Mouse (Mus musculus) macrophage (primary cell): ENCODE data around the gene Tcf7l1. TPM values are rescaled to one million over a fixed set of nuclear protein-coding genes. Genes with fewer than 3 reads are reported as not detected.
"Not testable (repeated sequence)": the region's sequence is repeated elsewhere in the genome, so short reads cannot be mapped to it uniquely, and the experiment has no call there.

Experiments used
- H3K27ac ChIP-seq: fragments of 350-480 bp; formaldehyde crosslinking; 2 replicates; pipeline ENCODE4 v1.9.0; 2021
- H3K36me3 ChIP-seq: fragments of 350-480 bp; formaldehyde crosslinking; 2 replicates; pipeline ENCODE4 v1.9.0; 2021; ENCODE audit errors: inconsistent target
- H3K4me3 ChIP-seq: fragments of 350-480 bp; formaldehyde crosslinking; 2 replicates; pipeline ENCODE4 v1.9.0; 2021; ENCODE audit errors: inconsistent target
- H3K79me2 ChIP-seq: fragments of 350-480 bp; formaldehyde crosslinking; 2 replicates; pipeline ENCODE4 v1.9.0; 2021; ENCODE audit errors: inconsistent target
- WGBS: methylation state at CpG from one replicate; pipeline ENCODE4 v1.1.7; 2026; ENCODE audit warnings: inconsistent platforms; ENCODE audit not compliant: missing documents; 5-methylcytosine and 5-hydroxymethylcytosine counted together
- polyA plus RNA-seq: library from polyadenylated mRNA; stranded (reverse); fragments of 250-400 nt; gene quantifications from 3 replicates; pipeline ENCODE4 v1.2.4, GENCODE M21; 2018; ENCODE audit warnings: inconsistent platforms
- total RNA-seq, 78 experiments: library from RNA; depleted of rRNA; stranded (reverse); fragments of 250-400 nt; gene quantifications; 1 replicate in 9 of 78; 2 replicates in 24 of 78; 3 replicates in 43 of 78; 4 replicates in 2 of 78; pipeline ENCODE4 v1.2.4; 2018; ENCODE audit warnings: inconsistent platforms in 56 of 78

The Tcf7l1 gene
- 1 to 10 TPM in 1 of 26 experiments, not detected in 25; 2.9 TPM for total RNA-seq (2018; cell fraction: chromatin; rRNA removed)
- under 1 TPM in 4 of 26 experiments, not detected in 22; under 0.01 to 0.14 (median 0.06) TPM for total RNA-seq (2018; cell fraction: cytosol; rRNA removed)
- total RNA-seq (2018; cell fraction: nucleus; rRNA removed) = not detected
- polyA plus RNA-seq = not detected in 3 replicates

DNA sequence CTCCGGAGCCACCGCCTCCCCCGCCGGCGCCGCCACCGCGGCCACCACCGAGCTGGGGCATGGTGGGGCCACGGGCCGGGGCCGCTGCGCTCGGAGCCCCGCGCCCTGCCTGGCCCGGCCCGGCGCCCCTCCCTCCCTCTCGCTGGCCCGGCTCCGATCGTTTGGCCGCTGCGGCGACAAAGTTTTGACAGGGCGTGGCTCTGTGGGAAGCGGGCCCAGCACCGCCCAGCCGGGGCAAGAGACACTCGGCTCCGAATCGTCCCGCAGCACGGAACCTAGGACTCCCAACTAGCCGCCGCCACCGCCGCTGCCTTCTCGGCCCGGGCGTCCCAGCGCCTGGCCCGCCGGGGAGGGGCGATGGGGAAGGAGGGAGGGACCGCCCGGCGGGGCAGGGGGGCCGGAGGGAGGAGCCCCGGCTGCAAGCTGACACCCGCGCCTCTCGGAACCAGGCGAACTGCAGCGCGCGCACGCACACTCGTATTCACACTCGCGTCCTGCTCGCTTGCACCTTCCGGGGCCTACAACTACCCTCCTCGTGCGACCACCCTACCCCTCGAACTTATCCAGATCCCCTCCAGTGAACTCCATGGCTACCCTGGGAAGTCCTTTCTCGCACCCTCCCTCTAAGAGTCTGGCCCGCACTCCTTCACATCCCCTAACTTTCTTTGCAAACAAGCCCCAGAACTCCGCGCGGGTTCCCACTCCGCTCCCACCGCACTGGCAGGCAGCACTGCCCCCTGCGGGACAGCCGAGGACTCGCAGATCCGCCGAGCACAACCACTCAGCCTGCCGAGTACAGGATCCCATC, at the start of gene Tcf7l1:
Gene Tcf7l1 (minus strand): TSS at position 363 of the 808 bp plus-strand sequence.
- Histone ChIP-seq H3K4me3 (no peak within 1 kb of the TSS; the same call in 1 of the 2 replicates), H3K27ac (no peak within 1 kb of the TSS), H3K36me3 (no peaks in the 10 kb centered on the region), H3K79me2 (no peaks in the 10 kb centered on the region)
- under 1% methylated on average over 75 of the region's 80 CpGs for WGBS

DNA sequence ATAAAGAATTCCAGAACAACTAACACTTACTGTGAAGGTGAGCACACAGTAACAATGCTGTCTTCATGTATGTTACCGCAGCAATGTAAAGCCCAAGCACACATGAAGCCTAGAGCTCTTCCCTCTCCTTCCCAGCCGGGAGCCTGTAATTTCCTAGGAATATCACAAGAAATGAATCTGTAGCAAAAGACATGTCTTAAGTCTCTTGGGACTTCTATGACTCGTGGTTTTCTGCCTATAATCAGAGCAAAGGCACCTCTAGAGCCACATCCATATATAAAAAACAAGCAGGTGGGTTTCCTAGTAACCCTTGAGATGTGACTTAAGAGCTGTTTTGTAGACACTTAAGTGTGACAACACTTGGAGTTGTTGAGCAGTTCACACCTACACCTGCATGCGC, 48.7 kb upstream of the Tcf7l1 start:
- WGBS = 98% methylated on average over 4 of the region's 4 CpGs
- no peaks in the 10 kb centered on the region for H3K79me2 ChIP-seq
- peaks cover 13% of the 10 kb centered on the region for H3K36me3 ChIP-seq
- H3K27ac ChIP-seq = no peak overlapping the region
- no peak overlapping the region for H3K4me3 ChIP-seq

DNA sequence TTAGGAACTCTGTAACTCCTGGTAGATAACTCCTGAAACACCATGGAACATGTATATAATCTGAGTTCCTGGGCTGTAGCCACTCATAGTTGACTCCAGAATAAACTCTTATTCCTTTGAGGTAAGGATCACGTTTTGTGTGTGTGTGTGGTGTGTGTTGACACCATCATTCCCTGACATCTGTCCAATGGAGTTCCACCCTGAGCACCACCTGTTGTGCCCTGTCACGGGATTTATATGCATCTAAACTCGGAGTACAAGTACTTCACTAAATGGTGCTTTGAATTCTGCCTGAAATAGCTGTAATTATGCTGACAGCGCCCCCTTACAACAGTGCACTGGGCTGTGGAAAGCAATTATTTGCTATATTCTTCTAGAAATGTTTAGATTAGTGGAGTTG, 45.5 kb upstream of the Tcf7l1 start:
- WGBS = 88% methylated on average over 4 of the region's 4 CpGs
- no peak overlapping the region for H3K4me3 ChIP-seq
- no peaks in the 10 kb centered on the region for H3K79me2 ChIP-seq
- no peak overlapping the region for H3K27ac ChIP-seq
- H3K36me3 ChIP-seq = no peaks in the 10 kb centered on the region

- no peaks in the 10 kb centered on the region for H3K79me2 ChIP-seq
- H3K27ac ChIP-seq = no peak overlapping the region
- no peak overlapping the region for H3K4me3 ChIP-seq
- H3K36me3 ChIP-seq = no peaks in the 10 kb centered on the region
- WGBS = 55% methylated on average over 3 of the region's 3 CpGs
These were observed 42.8 kb upstream of the Tcf7l1 start for GRCm38 (mm10) chr6:72831858-72832257.

DNA sequence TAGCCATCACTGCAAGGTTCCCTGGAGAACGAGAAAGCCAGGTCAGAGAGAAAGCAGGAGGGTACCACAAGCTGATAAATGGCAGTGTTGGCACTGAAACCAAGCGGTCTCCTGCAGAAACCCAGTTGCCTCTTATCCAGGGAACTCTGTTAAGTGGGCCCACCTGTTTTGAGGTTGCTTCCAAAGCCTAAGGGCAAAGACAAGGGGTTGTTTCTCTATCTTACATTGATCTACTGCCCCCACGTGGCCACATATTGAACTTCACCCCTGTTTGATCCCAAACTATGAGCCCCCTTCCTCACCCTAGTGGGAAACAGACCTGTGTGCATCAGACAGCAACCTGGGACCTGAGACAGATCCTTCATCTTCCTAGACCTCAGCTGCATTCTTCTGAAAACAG, 42.2 kb upstream of the Tcf7l1 start:
- Histone ChIP-seq H3K36me3 (no peaks in the 10 kb centered on the region), H3K4me3 (no peak overlapping the region), H3K79me2 (no peaks in the 10 kb centered on the region), H3K27ac (no peak overlapping the region)
- 43% methylated on average over 3 of the region's 3 CpGs for WGBS

DNA sequence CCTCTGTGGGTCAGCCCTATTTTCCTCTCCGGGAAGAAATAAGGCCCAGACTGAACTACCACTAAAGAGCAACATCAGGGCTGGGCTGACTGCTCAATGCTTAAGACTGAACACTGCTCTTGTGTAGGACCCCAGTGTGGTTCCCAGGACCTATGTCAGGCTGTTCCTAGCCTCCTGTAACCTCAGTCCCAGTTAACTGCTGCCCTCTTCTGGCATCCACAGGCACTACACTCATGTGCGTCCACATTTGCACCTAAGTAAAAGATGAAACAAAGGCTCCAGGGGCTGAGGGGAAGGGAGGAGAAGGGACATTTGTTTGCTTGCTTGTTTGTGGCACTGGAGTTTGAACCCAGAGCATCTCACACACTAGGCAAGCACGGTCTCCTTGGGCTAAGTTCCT, 39.8 kb upstream of the Tcf7l1 start:
- Histone ChIP-seq H3K4me3 (no peak overlapping the region), H3K79me2 (no peaks in the 10 kb centered on the region), H3K27ac (no peak overlapping the region), H3K36me3 (no peaks in the 10 kb centered on the region)
- 93% methylated on average over 3 of the region's 3 CpGs for WGBS

GRCm38 (mm10) chr6:72828037-72828436, 39.0 kb upstream of the Tcf7l1 start:
- H3K79me2 ChIP-seq, H3K27ac ChIP-seq, H3K4me3 ChIP-seq, H3K36me3 ChIP-seq: not testable (repeated sequence)
- WGBS = 35% methylated on average over 9 of the region's 9 CpGs

DNA sequence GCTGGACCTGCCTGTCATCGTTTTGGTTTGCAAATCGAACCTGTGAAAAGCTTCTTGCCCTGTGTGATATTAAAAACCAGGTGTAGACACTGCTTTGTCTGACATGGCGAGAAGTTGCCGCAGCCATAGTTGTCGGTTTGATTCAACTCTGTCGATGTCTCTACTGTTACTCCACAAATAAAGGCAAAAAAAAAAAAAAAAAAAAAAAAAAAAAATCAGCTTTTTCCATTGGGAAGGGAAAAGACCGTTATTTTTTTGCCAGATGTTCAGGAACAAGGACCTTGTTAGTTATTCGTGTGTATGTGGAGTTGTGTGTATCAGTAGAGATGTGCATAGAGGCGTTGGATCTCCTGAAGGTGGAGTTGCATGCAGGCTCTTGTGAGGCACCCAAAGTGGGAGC, 36.7 kb upstream of the Tcf7l1 start:
- Histone ChIP-seq H3K27ac (no peak overlapping the region), H3K36me3 (no peaks in the 10 kb centered on the region), H3K4me3 (no peak overlapping the region), H3K79me2 (no peaks in the 10 kb centered on the region)
- 80% methylated on average over 9 of the region's 9 CpGs for WGBS

DNA sequence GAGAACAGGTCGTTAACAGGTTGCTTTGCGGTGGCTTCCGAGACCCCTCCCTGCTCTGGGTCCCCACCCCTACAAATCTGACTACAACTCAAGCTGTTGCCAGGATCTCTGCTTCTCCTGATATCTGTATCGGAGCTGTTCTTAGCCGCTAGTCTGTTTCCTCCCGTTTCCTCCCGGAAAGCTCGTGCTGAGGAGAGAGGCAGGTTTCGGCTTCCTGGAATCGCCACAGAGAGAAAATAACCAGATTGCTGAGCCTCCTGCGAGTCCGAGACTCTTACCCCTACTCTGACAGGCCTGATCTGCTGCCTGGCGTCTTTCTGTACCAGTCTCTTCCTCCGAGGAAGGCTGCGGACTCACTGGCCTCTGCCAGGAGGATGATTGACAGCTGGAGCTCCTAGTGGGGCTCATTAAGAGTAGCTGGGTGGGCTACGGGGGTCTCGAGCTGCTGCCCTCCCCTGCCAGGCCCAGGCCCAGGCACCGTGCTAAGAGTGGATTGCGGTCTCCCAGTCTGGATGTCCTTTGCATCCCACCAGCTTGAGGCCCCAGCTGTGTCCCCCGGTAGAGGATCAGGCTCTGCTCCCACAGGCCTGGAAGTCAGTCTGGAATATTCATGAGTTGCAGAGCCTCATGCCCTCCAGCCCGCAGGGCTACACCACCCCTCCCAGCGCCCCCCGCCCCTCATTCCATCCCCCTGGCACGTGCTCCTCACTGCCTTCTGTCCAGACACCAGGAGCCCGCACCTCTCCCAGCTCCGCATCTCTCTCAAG, 36.1 kb upstream of the Tcf7l1 start:
- no peaks in the 10 kb centered on the region for H3K79me2 ChIP-seq
- no peak overlapping the region for H3K4me3 ChIP-seq
- no peak overlapping the region for H3K27ac ChIP-seq
- 27% methylated on average over 23 of the region's 26 CpGs for WGBS
- no peaks in the 10 kb centered on the region for H3K36me3 ChIP-seq

- no peaks in the 10 kb centered on the region for H3K36me3 ChIP-seq
- H3K27ac ChIP-seq = no peak overlapping the region
- no peak overlapping the region for H3K4me3 ChIP-seq
- WGBS = 94% methylated on average over 9 of the region's 9 CpGs
- H3K79me2 ChIP-seq = no peaks in the 10 kb centered on the region
These were observed 24.4 kb upstream of the Tcf7l1 start for GRCm38 (mm10) chr6:72813456-72813855.

DNA sequence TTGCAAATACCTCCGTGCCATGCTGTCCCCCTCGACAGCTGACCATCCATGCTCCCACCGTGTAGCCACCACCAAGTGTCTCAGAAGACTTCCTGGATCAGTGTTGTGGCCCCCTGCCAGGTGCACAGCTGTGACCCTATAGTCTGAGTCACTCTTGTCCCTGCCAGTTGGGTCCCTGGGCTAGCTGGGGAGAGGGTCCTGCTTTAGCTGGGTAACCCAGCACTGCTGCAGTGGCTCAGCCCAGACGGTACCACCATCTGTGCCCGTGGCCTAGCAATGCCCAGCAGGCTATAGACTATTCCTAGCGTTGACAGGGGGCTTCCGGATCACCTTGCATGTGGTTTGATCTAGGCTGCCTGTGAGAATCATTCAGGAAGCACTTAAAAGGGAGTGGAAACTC, 21.2 kb upstream of the Tcf7l1 start:
- 10% methylated on average over 7 of the region's 7 CpGs for WGBS
- H3K4me3 ChIP-seq = no peak overlapping the region
- no peaks in the 10 kb centered on the region for H3K36me3 ChIP-seq
- no peak overlapping the region for H3K27ac ChIP-seq
- no peaks in the 10 kb centered on the region for H3K79me2 ChIP-seq

- Histone ChIP-seq H3K27ac (no peak overlapping the region), H3K79me2 (no peaks in the 10 kb centered on the region), H3K4me3 (no peak overlapping the region), H3K36me3 (no peaks in the 10 kb centered on the region)
- WGBS = 30% methylated on average over 4 of the region's 4 CpGs
These were observed 20.6 kb upstream of the Tcf7l1 start for GRCm38 (mm10) chr6:72809522-72810149.

- Histone ChIP-seq H3K79me2 (no peaks in the 10 kb centered on the region), H3K27ac (no peak overlapping the region), H3K36me3 (no peaks in the 10 kb centered on the region), H3K4me3 (no peak overlapping the region)
- 89% methylated on average over 2 of the region's 3 CpGs for WGBS
These were observed 19.3 kb upstream of the Tcf7l1 start for GRCm38 (mm10) chr6:72808342-72808741.

- no peaks in the 10 kb centered on the region for H3K36me3 ChIP-seq
- no peak overlapping the region for H3K27ac ChIP-seq
- H3K79me2 ChIP-seq = no peaks in the 10 kb centered on the region
- 86% methylated on average over 6 of the region's 6 CpGs for WGBS
- H3K4me3 ChIP-seq = no peak overlapping the region
These were observed 14.6 kb upstream of the Tcf7l1 start for GRCm38 (mm10) chr6:72803669-72804068.

- no peak overlapping the region for H3K27ac ChIP-seq
- no peaks in the 10 kb centered on the region for H3K79me2 ChIP-seq
- no peak overlapping the region for H3K4me3 ChIP-seq
- H3K36me3 ChIP-seq = no peaks in the 10 kb centered on the region
- 91% methylated on average over 5 of the region's 6 CpGs for WGBS
These were observed 13.1 kb upstream of the Tcf7l1 start for GRCm38 (mm10) chr6:72802119-72802518.
